Mouse (Mus musculus): ENCODE results near the gene Tmem54. TPM values are rescaled to one million over a fixed set of nuclear protein-coding genes. Genes with fewer than 3 reads are reported as not detected.

Gene Tmem54
- polyA plus RNA-seq, 1 experiment: 1.8 TPM

GRCm38 (mm10) chr4:129107348-129107899 is 2.1 kb downstream of the Tmem54 start:
- Histone ChIP-seq H3K4me1 (ENCODE audit: control insufficient read depth, insufficient read depth, low read length) (no peaks in the 10 kb centered on the region), H3K4me3 (replicated peaks; ENCODE audit: control insufficient read depth, low read depth, low read length) (no peak overlapping the region), H3K27ac (ENCODE audit: control insufficient read depth, insufficient read depth, low read depth, low read length, poor library complexity) (no peak overlapping the region)
- TF ChIP-seq CTCF (IDR thresholded peaks at IDR 0.05; ENCODE audit: control insufficient read depth, insufficient read depth, low read length): no peak
- TF ChIP-seq POLR2A (IDR thresholded peaks at IDR 0.05; ENCODE audit: borderline replicate concordance, control insufficient read depth, low read depth, low read length): no peak
- 41% methylated on average over 10 of the region's 10 CpGs for WGBS

DNA sequence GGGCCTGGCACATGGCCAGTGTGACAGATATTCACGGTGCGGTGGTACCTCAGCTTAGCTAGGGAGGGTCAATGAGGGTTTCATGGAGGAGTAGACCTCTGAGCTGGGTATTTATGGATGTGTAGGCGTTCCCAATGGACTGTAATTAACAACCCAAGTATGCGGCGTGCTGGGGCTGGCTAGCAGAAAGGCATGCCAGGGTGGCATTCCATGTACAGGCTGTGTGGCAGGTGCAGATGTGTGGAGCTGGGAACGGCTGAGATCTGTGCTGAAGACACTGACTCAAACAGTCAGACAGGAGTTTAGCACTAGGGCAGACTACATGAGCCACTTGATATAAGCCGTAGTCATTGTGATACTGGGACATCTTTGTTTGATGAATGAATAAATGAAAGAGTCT is 3.3 kb downstream of the Tmem54 start:
- Histone ChIP-seq H3K27ac (ENCODE audit: control insufficient read depth, insufficient read depth, low read depth, low read length, poor library complexity) (no peak overlapping the region), H3K4me3 (replicated peaks; ENCODE audit: control insufficient read depth, low read depth, low read length) (no peak overlapping the region), H3K4me1 (ENCODE audit: control insufficient read depth, insufficient read depth, low read length) (no peaks in the 10 kb centered on the region)
- TF ChIP-seq POLR2A (IDR thresholded peaks at IDR 0.05; ENCODE audit: borderline replicate concordance, control insufficient read depth, low read depth, low read length) (no peak), CTCF (IDR thresholded peaks at IDR 0.05; ENCODE audit: control insufficient read depth, insufficient read depth, low read length) (no peak)
- WGBS: 85% methylated on average over 7 of the region's 7 CpGs

GRCm38 (mm10) chr4:129110804-129111203 is 5.5 kb downstream of the Tmem54 start:
- Histone ChIP-seq H3K4me3 (replicated peaks; ENCODE audit: control insufficient read depth, low read depth, low read length) (no peak overlapping the region), H3K4me1 (ENCODE audit: control insufficient read depth, insufficient read depth, low read length) (no peaks in the 10 kb centered on the region), H3K27ac (ENCODE audit: control insufficient read depth, insufficient read depth, low read depth, low read length, poor library complexity) (no peak overlapping the region)
- TF ChIP-seq CTCF (IDR thresholded peaks at IDR 0.05; ENCODE audit: control insufficient read depth, insufficient read depth, low read length) (no peak), POLR2A (IDR thresholded peaks at IDR 0.05; ENCODE audit: borderline replicate concordance, control insufficient read depth, low read depth, low read length) (no peak)
- WGBS: 86% methylated on average over 6 of the region's 6 CpGs

GRCm38 (mm10) chr4:129111350-129111749 is 6.0 kb downstream of the Tmem54 start:
- no peak overlapping the region for H3K4me3 ChIP-seq (replicated peaks; ENCODE audit: control insufficient read depth, low read depth, low read length)
- H3K27ac ChIP-seq (ENCODE audit: control insufficient read depth, insufficient read depth, low read depth, low read length, poor library complexity): no peak overlapping the region
- WGBS: 51% methylated on average over 11 of the region's 11 CpGs
- no peaks in the 10 kb centered on the region for H3K4me1 ChIP-seq (ENCODE audit: control insufficient read depth, insufficient read depth, low read length)
- TF ChIP-seq POLR2A (IDR thresholded peaks at IDR 0.05; ENCODE audit: borderline replicate concordance, control insufficient read depth, low read depth, low read length) (no peak), CTCF (IDR thresholded peaks at IDR 0.05; ENCODE audit: control insufficient read depth, insufficient read depth, low read length) (peak; percentile 16; the same call in 1 of the 2 replicates)

DNA sequence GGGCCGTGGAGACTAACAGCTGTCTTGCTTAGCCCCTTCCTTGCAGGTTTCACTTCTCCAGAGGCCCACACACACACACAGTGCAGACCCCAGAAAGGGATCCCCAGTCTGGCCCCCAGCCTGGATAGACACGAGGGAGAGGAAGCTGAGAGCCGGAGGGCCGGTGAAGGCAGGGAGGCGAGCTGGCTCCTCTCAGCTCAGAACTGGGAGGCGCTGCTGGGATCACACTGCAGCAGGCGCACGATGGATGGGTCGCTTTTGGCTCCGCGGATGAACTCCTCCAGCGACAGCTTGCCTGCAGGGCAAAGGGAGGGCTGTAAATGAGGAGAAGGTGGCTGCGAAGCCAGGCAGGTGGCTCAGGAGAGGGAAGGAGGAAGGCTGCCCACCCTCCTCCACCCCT is 6.9 kb downstream of the Tmem54 start:
- H3K4me3 ChIP-seq (replicated peaks; ENCODE audit: control insufficient read depth, low read depth, low read length): no peak overlapping the region
- H3K27ac ChIP-seq (ENCODE audit: control insufficient read depth, insufficient read depth, low read depth, low read length, poor library complexity): no peak overlapping the region
- TF ChIP-seq CTCF (IDR thresholded peaks at IDR 0.05; ENCODE audit: control insufficient read depth, insufficient read depth, low read length) (no peak), POLR2A (IDR thresholded peaks at IDR 0.05; ENCODE audit: borderline replicate concordance, control insufficient read depth, low read depth, low read length) (no peak)
- no peaks in the 10 kb centered on the region for H3K4me1 ChIP-seq (ENCODE audit: control insufficient read depth, insufficient read depth, low read length)
- WGBS: 74% methylated on average over 13 of the region's 13 CpGs

GRCm38 (mm10) chr4:129113083-129113988 is 8.0 kb downstream of the Tmem54 start:
- H3K4me3 ChIP-seq (replicated peaks; ENCODE audit: control insufficient read depth, low read depth, low read length): no peak overlapping the region
- H3K27ac ChIP-seq (ENCODE audit: control insufficient read depth, insufficient read depth, low read depth, low read length, poor library complexity): no peak overlapping the region
- WGBS: 31% methylated on average over 28 of the region's 28 CpGs
- no peaks in the 10 kb centered on the region for H3K4me1 ChIP-seq (ENCODE audit: control insufficient read depth, insufficient read depth, low read length)
- TF ChIP-seq CTCF (IDR thresholded peaks at IDR 0.05; ENCODE audit: control insufficient read depth, insufficient read depth, low read length) (peak; percentile 88), POLR2A (IDR thresholded peaks at IDR 0.05; ENCODE audit: borderline replicate concordance, control insufficient read depth, low read depth, low read length) (no peak)

GRCm38 (mm10) chr4:129116703-129117102 is 11.4 kb downstream of the Tmem54 start:
- Histone ChIP-seq H3K27ac (ENCODE audit: control insufficient read depth, insufficient read depth, low read depth, low read length, poor library complexity) (no peak overlapping the region), H3K4me1 (ENCODE audit: control insufficient read depth, insufficient read depth, low read length) (no peaks in the 10 kb centered on the region), H3K4me3 (replicated peaks; ENCODE audit: control insufficient read depth, low read depth, low read length) (no peak overlapping the region)
- TF ChIP-seq CTCF (IDR thresholded peaks at IDR 0.05; ENCODE audit: control insufficient read depth, insufficient read depth, low read length) (no peak), POLR2A (IDR thresholded peaks at IDR 0.05; ENCODE audit: borderline replicate concordance, control insufficient read depth, low read depth, low read length) (no peak)
- 91% methylated on average over 8 of the region's 8 CpGs for WGBS

DNA sequence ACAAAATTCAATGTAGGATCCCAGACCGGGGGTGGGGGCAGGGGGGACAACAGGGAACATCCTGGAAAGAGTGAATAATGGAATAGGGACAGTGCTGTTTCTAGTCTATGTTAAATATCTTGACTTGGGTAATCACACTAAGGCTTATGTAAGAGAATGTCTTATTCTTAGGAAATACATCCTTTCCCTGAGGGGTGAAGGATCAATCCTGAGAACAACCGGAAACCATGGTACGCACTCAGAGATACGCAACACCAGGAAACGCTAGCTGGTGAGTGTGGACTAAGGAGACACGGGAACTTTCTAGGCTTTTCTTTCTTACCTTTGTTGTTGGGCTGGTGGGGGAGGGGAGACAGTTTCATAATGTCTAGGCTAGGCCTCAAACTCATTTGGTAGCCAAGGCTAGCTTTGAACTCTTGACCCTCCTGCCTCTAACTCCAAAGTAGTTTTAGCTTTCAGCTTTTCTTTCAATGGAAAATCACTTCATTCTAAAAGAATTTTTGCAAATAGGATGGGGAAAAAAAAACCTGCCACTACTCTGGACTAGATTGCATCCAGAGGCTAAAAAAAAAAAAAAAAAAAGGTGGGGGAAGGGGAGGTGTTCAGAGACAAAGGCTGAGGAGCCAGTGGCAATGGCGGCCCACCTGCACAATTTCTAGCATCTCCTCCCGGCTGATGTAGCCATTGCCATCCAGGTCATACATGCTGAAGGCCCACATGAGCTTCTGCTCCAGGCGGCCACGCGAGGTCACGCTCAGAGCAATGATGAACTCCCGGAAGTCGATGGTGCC is 12.6 kb downstream of the Tmem54 start:
- WGBS: 81% methylated on average over 14 of the region's 14 CpGs
- no peaks in the 10 kb centered on the region for H3K4me1 ChIP-seq (ENCODE audit: control insufficient read depth, insufficient read depth, low read length)
- no peak overlapping the region for H3K27ac ChIP-seq (ENCODE audit: control insufficient read depth, insufficient read depth, low read depth, low read length, poor library complexity)
- no peak overlapping the region for H3K4me3 ChIP-seq (replicated peaks; ENCODE audit: control insufficient read depth, low read depth, low read length)
- no peak for TF ChIP-seq CTCF (IDR thresholded peaks at IDR 0.05; ENCODE audit: control insufficient read depth, insufficient read depth, low read length)
